Mouse (Mus musculus): Measurements from ENCODE around the gene Lpcat4. TPM values are rescaled to one million over a fixed set of nuclear protein-coding genes. Genes with fewer than 3 reads are reported as not detected.

The Lpcat4 gene
- total and polyA plus RNA-seq, 2 experiments = 0.09 to 2.2 TPM

GRCm38 (mm10) chr2:112249780-112250453 is 10.6 kb downstream of the Lpcat4 start:
- Histone ChIP-seq H3K4me1 (ENCODE audit: control insufficient read depth, insufficient read depth, low read length) (no peaks in the 10 kb centered on the region), H3K4me3 (ENCODE audit: insufficient read depth, low read depth, low read length) (no peak overlapping the region), H3K79me2 (ENCODE audit: control insufficient read depth, insufficient read depth, low read length) (no peaks in the 10 kb centered on the region), H3K27me3 (ENCODE audit: control insufficient read depth, insufficient read depth, low read length) (no peaks in the 10 kb centered on the region), H3K36me3 (ENCODE audit: control insufficient read depth, insufficient read depth, low read length) (no peaks in the 10 kb centered on the region), H3K9ac (ENCODE audit: low read depth, low read length) (no peak overlapping the region), H3K27ac (replicated peaks; ENCODE audit: insufficient read depth, low read depth, low read length) (no peak overlapping the region)
- TF ChIP-seq POLR2A (IDR thresholded peaks at IDR 0.05; ENCODE audit: extremely low read depth, insufficient read depth, low read length) (no peak), CTCF (IDR thresholded peaks at IDR 0.05; ENCODE audit: low read depth, low read length) (no peak)
- 86% methylated on average over 10 of the region's 10 CpGs for WGBS
- DNase-seq (ENCODE audit: extremely low read depth, low read depth, low spot score) = no peak

- TF ChIP-seq POLR2A (IDR thresholded peaks at IDR 0.05; ENCODE audit: extremely low read depth, insufficient read depth, low read length) (no peak), CTCF (IDR thresholded peaks at IDR 0.05; ENCODE audit: low read depth, low read length) (no peak)
- Histone ChIP-seq H3K9ac (ENCODE audit: low read depth, low read length) (no peak overlapping the region), H3K4me1 (ENCODE audit: control insufficient read depth, insufficient read depth, low read length) (no peaks in the 10 kb centered on the region), H3K27me3 (ENCODE audit: control insufficient read depth, insufficient read depth, low read length) (no peaks in the 10 kb centered on the region), H3K27ac (replicated peaks; ENCODE audit: insufficient read depth, low read depth, low read length) (no peak overlapping the region), H3K4me3 (ENCODE audit: insufficient read depth, low read depth, low read length) (no peak overlapping the region), H3K36me3 (ENCODE audit: control insufficient read depth, insufficient read depth, low read length) (no peaks in the 10 kb centered on the region), H3K79me2 (ENCODE audit: control insufficient read depth, insufficient read depth, low read length) (no peaks in the 10 kb centered on the region)
- 67% methylated on average over 7 of the region's 7 CpGs for WGBS
- DNase-seq (ENCODE audit: extremely low read depth, low read depth, low spot score) = no peak
Measured at GRCm38 (mm10) chr2:112254675-112255515, 15.6 kb downstream of the Lpcat4 start.

- Histone ChIP-seq H3K79me2 (ENCODE audit: control insufficient read depth, insufficient read depth, low read length) (no peaks in the 10 kb centered on the region; the same call in 1 of the 2 replicates), H3K27me3 (ENCODE audit: control insufficient read depth, insufficient read depth, low read length) (no peaks in the 10 kb centered on the region), H3K4me3 (ENCODE audit: insufficient read depth, low read depth, low read length) (no peak within 1 kb of the TSS), H3K4me1 (ENCODE audit: control insufficient read depth, insufficient read depth, low read length) (peaks cover 6% of the 10 kb centered on the region), H3K27ac (replicated peaks; ENCODE audit: insufficient read depth, low read depth, low read length) (no peak within 1 kb of the TSS), H3K9ac (ENCODE audit: low read depth, low read length) (no peak within 1 kb of the TSS), H3K36me3 (ENCODE audit: control insufficient read depth, insufficient read depth, low read length) (no peaks in the 10 kb centered on the region)
- DNase-seq (ENCODE audit: extremely low read depth, low read depth, low spot score) = peak; percentile 19
- 71% methylated on average over 10 of the region's 10 CpGs for WGBS
- no peak for TF ChIP-seq POLR2A (IDR thresholded peaks at IDR 0.05; ENCODE audit: extremely low read depth, insufficient read depth, low read length)
- peak; percentile 28; the same call in 1 of the 2 replicates for TF ChIP-seq CTCF (IDR thresholded peaks at IDR 0.05; ENCODE audit: low read depth, low read length)
Measured at GRCm38 (mm10) chr2:112259241-112259962, 20.1 kb downstream of the Lpcat4 start, which contains the start of gene Nutm1. Gene Nutm1 (minus strand): TSS chr2:112259291.

GRCm38 (mm10) chr2:112261748-112262653 is 22.7 kb downstream of the Lpcat4 start, which contains the start of gene Nop10:
Gene Nop10 (plus strand): TSS chr2:112261926.
- peak; percentile 92 for TF ChIP-seq POLR2A (IDR thresholded peaks at IDR 0.05; ENCODE audit: extremely low read depth, insufficient read depth, low read length)
- peak; percentile 61 for TF ChIP-seq CTCF (IDR thresholded peaks at IDR 0.05; ENCODE audit: low read depth, low read length)
- Histone ChIP-seq H3K27ac (replicated peaks; ENCODE audit: insufficient read depth, low read depth, low read length) (peak within 1 kb of the TSS; percentile 70), H3K9ac (ENCODE audit: low read depth, low read length) (peak within 1 kb of the TSS; percentile 79), H3K4me3 (ENCODE audit: insufficient read depth, low read depth, low read length) (peak within 1 kb of the TSS; percentile 70), H3K27me3 (ENCODE audit: control insufficient read depth, insufficient read depth, low read length) (no peaks in the 10 kb centered on the region), H3K79me2 (ENCODE audit: control insufficient read depth, insufficient read depth, low read length) (peaks cover 8% of the 10 kb centered on the region; the same call in 1 of the 2 replicates), H3K4me1 (ENCODE audit: control insufficient read depth, insufficient read depth, low read length) (peaks cover 6% of the 10 kb centered on the region), H3K36me3 (ENCODE audit: control insufficient read depth, insufficient read depth, low read length) (no peaks in the 10 kb centered on the region)
- DNase-seq (ENCODE audit: extremely low read depth, low read depth, low spot score) = peak; percentile 83
- WGBS = under 1% methylated on average over 36 of the region's 36 CpGs

Data from liver, adult 2 months (tissue).